Mouse (Mus musculus) E14TG2a.4 (cell line): ENCODE measurements around the gene Ctse.

Source experiments
- CTCF ChIP-seq: conservative IDR thresholded peaks from 2 replicates; pipeline ENCODE4 v1.5.1; 2014; ENCODE audit warnings: low read length
- NANOG ChIP-seq: IDR thresholded peaks from 2 replicates; pipeline ENCODE4 v1.6.1; 2014; ENCODE audit warnings: borderline replicate concordance, low read length, mixed read lengths

DNA sequence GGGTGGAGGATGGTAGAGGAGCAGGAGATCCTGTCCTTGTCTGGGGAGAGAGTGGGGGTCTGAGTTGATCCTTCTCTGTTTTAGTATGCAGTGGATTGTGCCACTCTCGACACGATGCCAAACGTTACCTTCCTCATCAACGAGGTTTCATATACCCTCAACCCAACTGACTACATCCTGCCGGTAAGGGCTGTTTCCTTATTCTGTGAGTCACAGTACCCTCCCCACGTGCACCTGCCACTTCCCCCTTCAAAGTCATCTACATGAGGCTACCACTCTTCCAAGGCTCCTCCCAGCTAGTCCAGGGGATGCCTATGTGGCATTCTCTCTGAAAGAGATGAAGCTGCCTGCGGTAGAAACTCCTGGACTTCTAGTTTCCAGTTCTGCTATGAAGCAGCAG, 34.3 kb downstream of the Ctse start:
- TF ChIP-seq CTCF = no peak
- no peak for TF ChIP-seq NANOG
